Mouse (Mus musculus): ENCODE results near the gene Sgcd.

DNA sequence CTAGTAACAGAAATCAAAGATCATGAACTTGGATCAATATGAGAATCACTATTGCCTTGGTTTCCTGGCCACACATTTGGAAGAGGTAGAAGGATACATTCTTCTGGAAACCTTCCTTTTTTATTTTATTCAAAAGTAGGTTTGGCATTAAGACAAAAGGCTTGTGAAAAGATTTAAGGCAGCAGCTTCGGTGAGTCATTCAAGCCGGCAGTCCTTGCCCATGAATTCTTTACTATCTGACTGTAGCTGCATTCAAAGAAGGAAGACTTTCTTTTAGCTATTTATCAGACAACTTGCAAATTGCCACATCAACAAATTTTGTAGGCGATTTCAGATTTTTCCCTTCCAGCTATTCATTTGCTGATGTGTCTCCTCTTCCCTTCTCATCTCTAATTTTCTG lies 422.6 kb downstream of the Sgcd start:
- TF ChIP-seq CTCF (IDR thresholded peaks at IDR 0.05; ENCODE audit: borderline replicate concordance, extremely low read depth, insufficient read depth, insufficient read length) (no peak), POLR2A (IDR thresholded peaks at IDR 0.05; ENCODE audit: borderline replicate concordance, extremely low read depth, insufficient read depth, insufficient read length, poor library complexity, severe bottlenecking) (no peak)
